Mouse (Mus musculus): ENCODE measurements at regions not wholly inside any gene's neighbourhood (a gene's known extent, or its start where the extent isn't known, plus 50 kb on each side); places are given as distances from the start of the nearest gene placed in this dataset.

GRCm38 (mm10) chr7:96017112-96017884 is 153.7 kb upstream of the Tenm4 start:
- Histone ChIP-seq H3K36me3 (ENCODE audit: control insufficient read depth in 1 of 2, insufficient read depth in 2 of 2, low read length in 2 of 2) (no peaks in the 10 kb centered on the region), H3K27me3 (ENCODE audit: control insufficient read depth in 1 of 2, insufficient read depth in 2 of 2, low read length in 2 of 2) (no peaks in the 10 kb centered on the region)

DNA sequence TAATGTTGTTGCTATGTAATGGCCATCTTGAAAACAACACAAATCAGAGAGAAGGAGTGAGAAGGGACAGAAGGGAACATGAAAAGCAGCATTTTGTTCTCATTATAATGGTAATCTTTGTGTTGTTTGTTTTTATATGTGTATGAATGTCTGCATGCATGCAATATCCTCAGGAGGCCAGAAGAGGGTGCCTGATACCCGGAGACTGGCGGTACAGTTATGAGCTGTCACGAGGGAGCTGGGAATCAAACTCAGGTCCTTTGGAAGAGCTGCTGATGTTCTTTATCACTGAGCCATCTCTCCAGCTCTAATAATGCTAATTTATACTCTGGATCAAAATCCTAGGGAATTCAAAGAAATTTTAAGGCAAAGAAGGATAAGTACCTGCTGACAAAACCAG is 147.0 kb upstream of the Tenm4 start:
- H3K4me3 ChIP-seq (ENCODE audit: control insufficient read depth in 1 of 2, insufficient read depth in 1 of 2, low read depth in 2 of 2, low read length in 2 of 2), result no peak overlapping the region
- TF ChIP-seq NRF1 (IDR thresholded peaks at IDR 0.05; ENCODE audit: insufficient read depth, low read depth, low read length, poor library complexity, severe bottlenecking) (no peak), CHD1 (IDR thresholded peaks at IDR 0.05; ENCODE audit: low read depth, low read length) (no peak), MAX (IDR thresholded peaks at IDR 0.05; ENCODE audit: low read length) (no peak), GABPA (IDR thresholded peaks at IDR 0.05; ENCODE audit: low read depth, low read length) (no peak), ELF1 (IDR thresholded peaks at IDR 0.05; ENCODE audit: low read depth, low read length) (no peak), UBTF (IDR thresholded peaks at IDR 0.05; ENCODE audit: borderline replicate concordance, insufficient read depth, low read depth, low read length) (no peak), USF1 (IDR thresholded peaks at IDR 0.05; ENCODE audit: low read depth, low read length) (no peak), RAD21 (IDR thresholded peaks at IDR 0.05; ENCODE audit: low read depth, low read length) (no peak), POLR2A (IDR thresholded peaks at IDR 0.05; ENCODE audit: control insufficient read depth in 1 of 2, insufficient read depth in 1 of 2, low read depth in 1 of 2, low read length in 2 of 2, poor library complexity in 1 of 2) (no peak), NELFE (IDR thresholded peaks at IDR 0.05; ENCODE audit: low read depth, low read length) (no peak), MYC (IDR thresholded peaks at IDR 0.05; ENCODE audit: low read depth, low read length) (no peak), BHLHE40 (IDR thresholded peaks at IDR 0.05; ENCODE audit: borderline replicate concordance, low read depth, low read length) (no peak), MYB (IDR thresholded peaks at IDR 0.05; ENCODE audit: low read depth, low read length) (no peak), ZNF384 (IDR thresholded peaks at IDR 0.05; ENCODE audit: low read depth, low read length) (no peak), EP300 (IDR thresholded peaks at IDR 0.05; ENCODE audit: low read depth in 1 of 2, low read length in 2 of 2) (no peak), GATA1 (IDR thresholded peaks at IDR 0.05; ENCODE audit: low read depth, low read length) (no peak), RCOR1 (IDR thresholded peaks at IDR 0.05; ENCODE audit: low read depth, low read length) (no peak)
- H3K9ac ChIP-seq (ENCODE audit: control insufficient read depth, low read depth, low read length, poor library complexity, severe bottlenecking), result no peak overlapping the region
- H3K36me3 ChIP-seq (ENCODE audit: control insufficient read depth in 1 of 2, insufficient read depth in 2 of 2, low read length in 2 of 2), result no peaks in the 10 kb centered on the region
- H3K79me2 ChIP-seq (ENCODE audit: control insufficient read depth, insufficient read depth, low read length, poor library complexity), result no peaks in the 10 kb centered on the region
- no peak for DNase-seq (ENCODE audit: low read depth, low spot score)
- H3K27ac ChIP-seq (ENCODE audit: control insufficient read depth, low read depth, low read length), result no peak overlapping the region
- no peaks in the 10 kb centered on the region for H3K9me3 ChIP-seq (replicated peaks; ENCODE audit: insufficient read depth, low read length)
- no peaks in the 10 kb centered on the region for H3K4me1 ChIP-seq (ENCODE audit: control insufficient read depth in 1 of 2, insufficient read depth in 2 of 2, low read length in 2 of 2)
- no peaks in the 10 kb centered on the region for H3K27me3 ChIP-seq (ENCODE audit: control insufficient read depth in 1 of 2, insufficient read depth in 2 of 2, low read length in 2 of 2)

More at GRCm38 (mm10) chr7:96017112-96017884, 153.7 kb upstream of the Tenm4 start:
- H3K27ac ChIP-seq (ENCODE audit: control insufficient read depth, low read depth, low read length), result no peak overlapping the region
- no peak overlapping the region for H3K4me3 ChIP-seq (ENCODE audit: control insufficient read depth in 1 of 2, insufficient read depth in 1 of 2, low read depth in 2 of 2, low read length in 2 of 2)
- DNase-seq (ENCODE audit: low read depth, low spot score), result no peak
- H3K9me3 ChIP-seq (replicated peaks; ENCODE audit: insufficient read depth, low read length), result no peaks in the 10 kb centered on the region
- H3K79me2 ChIP-seq (ENCODE audit: control insufficient read depth, insufficient read depth, low read length, poor library complexity), result no peaks in the 10 kb centered on the region
- TF ChIP-seq ZKSCAN1 (IDR thresholded peaks at IDR 0.05; ENCODE audit: low read depth, low read length), result no peak
- TF ChIP-seq RAD21 (IDR thresholded peaks at IDR 0.05; ENCODE audit: low read depth, low read length), result no peak
- no peak for TF ChIP-seq MXI1 (IDR thresholded peaks at IDR 0.05; ENCODE audit: low read depth, low read length)
- no peak for TF ChIP-seq ZMIZ1 (IDR thresholded peaks at IDR 0.05; ENCODE audit: low read depth, low read length)
- TF ChIP-seq RCOR1 (IDR thresholded peaks at IDR 0.05; ENCODE audit: low read depth, low read length), result no peak
- no peak for TF ChIP-seq MAX (IDR thresholded peaks at IDR 0.05; ENCODE audit: low read length)
- no peak for TF ChIP-seq USF2 (IDR thresholded peaks at IDR 0.05; ENCODE audit: borderline replicate concordance in 1 of 2, insufficient read depth in 1 of 2, low read depth in 1 of 2, low read length in 2 of 2)
- no peak for TF ChIP-seq ELF1 (IDR thresholded peaks at IDR 0.05; ENCODE audit: low read depth, low read length)
- TF ChIP-seq SIN3A (IDR thresholded peaks at IDR 0.05; ENCODE audit: low read length), result no peak
- no peak for TF ChIP-seq SMC3 (IDR thresholded peaks at IDR 0.05; ENCODE audit: low read depth, low read length)
- TF ChIP-seq MAFK (IDR thresholded peaks at IDR 0.05; ENCODE audit: borderline replicate concordance, low read depth, low read length), result no peak
- TF ChIP-seq MYC (IDR thresholded peaks at IDR 0.05; ENCODE audit: low read depth, low read length), result no peak
- TF ChIP-seq GABPA (IDR thresholded peaks at IDR 0.05; ENCODE audit: low read depth, low read length), result no peak
- TF ChIP-seq ETS1 (IDR thresholded peaks at IDR 0.05; ENCODE audit: low read depth, low read length), result no peak
- no peak for TF ChIP-seq E2F4 (IDR thresholded peaks at IDR 0.05; ENCODE audit: borderline replicate concordance, low read depth, low read length)
- TF ChIP-seq TAL1 (IDR thresholded peaks at IDR 0.05; ENCODE audit: low read length), result no peak
- no peak for TF ChIP-seq NRF1 (IDR thresholded peaks at IDR 0.05; ENCODE audit: insufficient read depth, low read depth, low read length, poor library complexity, severe bottlenecking)
- no peak for TF ChIP-seq ZC3H11A (IDR thresholded peaks at IDR 0.05; ENCODE audit: low read depth, low read length)
- H3K9ac ChIP-seq (ENCODE audit: control insufficient read depth, low read depth, low read length, poor library complexity, severe bottlenecking), result no peak overlapping the region
- no peaks in the 10 kb centered on the region for H3K4me1 ChIP-seq (ENCODE audit: control insufficient read depth in 1 of 2, insufficient read depth in 2 of 2, low read length in 2 of 2)
